Mouse (Mus musculus): ENCODE measurements around the gene Nmnat3.

DNA sequence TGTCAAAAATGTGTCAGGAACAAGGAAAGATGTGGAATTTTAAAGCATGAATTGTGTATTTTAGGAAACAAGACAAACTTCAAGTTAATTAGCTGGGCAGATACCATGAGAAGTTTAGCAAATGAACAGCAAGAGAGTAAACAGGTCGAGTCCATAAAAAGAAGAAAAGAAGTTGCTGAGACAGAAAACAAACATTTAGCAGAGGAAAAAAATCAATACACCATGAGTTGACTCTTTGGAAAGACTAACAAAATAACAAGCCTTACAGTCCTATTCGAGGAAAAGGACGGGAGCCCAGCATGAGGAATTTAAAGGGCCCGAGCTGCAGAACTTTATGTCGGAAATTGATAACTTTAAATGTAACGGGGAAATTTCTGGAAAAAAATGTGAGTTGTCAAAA, 110.0 kb downstream of the Nmnat3 start:
- TF ChIP-seq HCFC1 (IDR thresholded peaks at IDR 0.05; ENCODE audit: borderline replicate concordance, insufficient read depth, low read length) (no peak), ZC3H11A (IDR thresholded peaks at IDR 0.05; ENCODE audit: borderline replicate concordance, low read depth, low read length) (no peak), ZNF384 (IDR thresholded peaks at IDR 0.05; ENCODE audit: low read depth, low read length) (no peak), MAFK (IDR thresholded peaks at IDR 0.05; ENCODE audit: insufficient read depth, low read depth, low read length) (no peak), CHD2 (IDR thresholded peaks at IDR 0.05; ENCODE audit: low read depth, low read length) (no peak)
